Mouse (Mus musculus) CH12.LX (cell line): ENCODE results near the gene Tia1. TPM values are rescaled to one million over a fixed set of nuclear protein-coding genes. Genes with fewer than 3 reads are reported as not detected.

ENCODE experiments used
- DNase-seq: peaks from one replicate; pipeline ENCODE4 v3.0.0-alpha.2; 2013; ENCODE audit errors: extremely low read depth
- H3K27ac ChIP-seq: 2 replicates; pipeline ENCODE4 v1.5.1; 2012; ENCODE audit warnings: low read depth, mild to moderate bottlenecking, control low read depth, moderate library complexity; ENCODE audit not compliant: insufficient read depth
- H3K27me3 ChIP-seq: replicated peaks from 2 replicates; pipeline ENCODE3; 2012; ENCODE audit warnings: inconsistent platforms
- H3K36me3 ChIP-seq, 2 experiments: replicated peaks in 1 of 2; 2 replicates each; pipeline versions ENCODE3 to v1.6.1; 2012; ENCODE audit warnings: inconsistent platforms in 1 of 2, low read length in 1 of 2, mild to moderate bottlenecking in 1 of 2, mixed read lengths in 1 of 2, moderate library complexity in 1 of 2; ENCODE audit not compliant: control insufficient read depth in 1 of 2, insufficient read depth in 1 of 2
- H3K4me1 ChIP-seq, 2 experiments: 2 replicates each; pipeline ENCODE4 v1.6.1; 2012; ENCODE audit warnings: inconsistent platforms in 1 of 2, moderate library complexity in 1 of 2; ENCODE audit not compliant: insufficient read depth in 2 of 2, control insufficient read depth in 1 of 2
- H3K4me2 ChIP-seq: 2 replicates; pipeline ENCODE4 v1.6.1; 2012; ENCODE audit warnings: low read depth, mild to moderate bottlenecking, control low read depth; ENCODE audit not compliant: poor library complexity, insufficient read depth, severe bottlenecking
- H3K4me3 ChIP-seq, 3 experiments: fragments of 150-350 bp in 1 of 3; sonication (generic) in 1 of 3; replicated peaks in 1 of 3; 2 replicates each; pipeline versions ENCODE3 to v1.5.1; 2011 to 2012; ENCODE audit warnings: low read depth in 2 of 3, low read length in 2 of 3, mild to moderate bottlenecking in 2 of 3, moderate library complexity in 2 of 3, control low read depth in 1 of 3, improper control_type of control experiment in 1 of 3, inconsistent platforms in 1 of 3, mixed read lengths in 1 of 3; ENCODE audit not compliant: poor library complexity in 1 of 3
- H3K79me2 ChIP-seq: replicated peaks from 2 replicates; pipeline ENCODE4 v1.6.1; 2012; ENCODE audit warnings: mild to moderate bottlenecking, moderate library complexity; ENCODE audit not compliant: control insufficient read depth, poor library complexity, insufficient read depth, severe bottlenecking; ENCODE audit errors: extremely low read depth
- H3K9ac ChIP-seq: 2 replicates; pipeline ENCODE4 v1.6.1; 2012; ENCODE audit warnings: low read depth, mild to moderate bottlenecking, control low read depth, moderate library complexity; ENCODE audit not compliant: insufficient read depth
- H3K9me3 ChIP-seq: replicated peaks from 2 replicates; pipeline ENCODE3; 2012; ENCODE audit warnings: low read length, inconsistent platforms, mixed read lengths
- CHD1 ChIP-seq: IDR thresholded peaks from 2 replicates; pipeline ENCODE4 v1.6.1; 2012; ENCODE audit warnings: low read depth, low read length, improper control_type of control experiment, inconsistent platforms
- CHD2 ChIP-seq: IDR thresholded peaks from 2 replicates; pipeline ENCODE4 v1.6.1; 2011; ENCODE audit warnings: low read length, improper control_type of control experiment
- CTCF ChIP-seq, 2 experiments: IDR thresholded peaks in 1 of 2; conservative IDR thresholded peaks in 1 of 2; 2 replicates each; pipeline ENCODE4 v1.5.1; 2011 to 2012; ENCODE audit warnings: low read depth in 2 of 2, low read length in 2 of 2, improper control_type of control experiment in 1 of 2, inconsistent platforms in 1 of 2, mild to moderate bottlenecking in 1 of 2, moderate library complexity in 1 of 2
- E2F4 ChIP-seq: IDR thresholded peaks from 2 replicates; pipeline ENCODE4 v1.6.1; 2011; ENCODE audit warnings: low read depth, low read length, improper control_type of control experiment; ENCODE audit not compliant: insufficient replicate concordance
- GABPA ChIP-seq: IDR thresholded peaks from 2 replicates; pipeline ENCODE4 v1.6.1; 2012; ENCODE audit warnings: low read depth, low read length, improper control_type of control experiment, inconsistent platforms; ENCODE audit not compliant: insufficient replicate concordance
- KAT2A ChIP-seq: IDR thresholded peaks from 2 replicates; pipeline ENCODE4 v1.6.1; 2012; ENCODE audit warnings: low read length, improper control_type of control experiment, inconsistent platforms; ENCODE audit not compliant: insufficient replicate concordance
- MAFK ChIP-seq: IDR thresholded peaks from 2 replicates; pipeline ENCODE4 v1.6.1; 2011; ENCODE audit warnings: low read length, improper control_type of control experiment; ENCODE audit not compliant: insufficient replicate concordance
- MAX ChIP-seq: IDR thresholded peaks from 2 replicates; pipeline ENCODE4 v1.6.1; 2011; ENCODE audit warnings: low read length, improper control_type of control experiment
- MEF2A ChIP-seq: IDR thresholded peaks from 2 replicates; pipeline ENCODE4 v1.6.1; 2014; ENCODE audit warnings: low read depth, mild to moderate bottlenecking, inconsistent platforms, low read length, improper control_type of control experiment, borderline replicate concordance
- MYC ChIP-seq: IDR thresholded peaks from 2 replicates; pipeline ENCODE4 v1.6.1; 2011; ENCODE audit warnings: low read depth, mild to moderate bottlenecking, improper control_type of control experiment, low read length
- POLR2A ChIP-seq: IDR thresholded peaks from 2 replicates; pipeline ENCODE4 v1.6.1; 2011; ENCODE audit warnings: low read depth, mild to moderate bottlenecking, improper control_type of control experiment, low read length
- SMC3 ChIP-seq: IDR thresholded peaks from 2 replicates; pipeline ENCODE4 v1.6.1; 2011; ENCODE audit warnings: low read depth, low read length, improper control_type of control experiment
- UBTF ChIP-seq: IDR thresholded peaks from 2 replicates; pipeline ENCODE4 v1.6.1; 2012; ENCODE audit warnings: low read depth, mild to moderate bottlenecking, inconsistent platforms, low read length, improper control_type of control experiment, moderate library complexity
- USF2 ChIP-seq: conservative IDR thresholded peaks from 2 replicates; pipeline ENCODE4 v1.6.1; 2011; ENCODE audit warnings: low read depth, low read length, improper control_type of control experiment
- ZC3H11A ChIP-seq: IDR thresholded peaks from 2 replicates; pipeline ENCODE4 v1.6.1; 2012; ENCODE audit warnings: low read depth, mild to moderate bottlenecking, inconsistent platforms, low read length, improper control_type of control experiment
- ZMIZ1 ChIP-seq: IDR thresholded peaks from 2 replicates; pipeline ENCODE4 v1.6.1; 2012; ENCODE audit warnings: low read depth, mild to moderate bottlenecking, inconsistent platforms, low read length, improper control_type of control experiment
- dilution Hi-C: fragments of 300-500 bp; cut with MboI; formaldehyde crosslinking; loops from 2 replicates; pipeline ENCODE4 v1.14.3; 2020; ENCODE audit warnings: low sequenced_read_pairs; ENCODE audit not compliant: extremely low pct_unique_long_range_greater_than_20kb, extremely low pct_ligation_motif_present
- in situ Hi-C: fragments of 300-500 bp; cut with MboI; formaldehyde crosslinking; loops from 3 replicates; pipeline ENCODE4 v1.14.3; 2019; ENCODE audit warnings: low sequenced_read_pairs, low pct_ligation_motif_present, low pct_unique_long_range_greater_than_20kb, mixed read lengths
- polyA plus RNA-seq: library from polyadenylated mRNA; unstranded; fragments of >175 nt; gene quantifications from 2 replicates; pipeline ENCODE4 v1.2.1, GENCODE M21; 2012; ENCODE audit warnings: low read depth; ENCODE audit not compliant: insufficient read length
- total RNA-seq, 2 experiments: library from RNA; depleted of rRNA; stranded (reverse); fragments of 300-350 nt in 1 of 2; fragments of >200 nt in 1 of 2; gene quantifications; 2 replicates each; pipeline ENCODE4 v1.2.3; 2012 to 2014

The Tia1 gene
- total and polyA plus RNA-seq, 3 experiments, result 31.8 to 41.4 (median 34.0) TPM

- no peak overlapping the region for H3K4me2 ChIP-seq
- in situ Hi-C loops, result no loop called here
- no peak for DNase-seq
- TF ChIP-seq E2F4, result no peak
- no peak for TF ChIP-seq UBTF
- no peak for TF ChIP-seq GABPA
- TF ChIP-seq CHD2, result no peak
- no peak for TF ChIP-seq CHD1
- no peak for TF ChIP-seq POLR2A
- TF ChIP-seq, all 38 proteins: peak for 0
- no peak overlapping the region for H3K27ac ChIP-seq
- dilution Hi-C loops, result no loop called here
- H3K79me2 ChIP-seq, result no peaks in the 10 kb centered on the region; the same call in 1 of the 2 replicates
- H3K9me3 ChIP-seq, result no peaks in the 10 kb centered on the region
- no peak overlapping the region for H3K4me3 ChIP-seq
- H3K27me3 ChIP-seq, result no peaks in the 10 kb centered on the region
- H3K36me3 ChIP-seq, result peaks cover 43 to 77% of the 10 kb centered on the region in 2 experiments
- no peaks in the 10 kb centered on the region for H3K4me1 ChIP-seq
- no peak overlapping the region for H3K9ac ChIP-seq
Observed at GRCm38 (mm10) chr6:86419239-86419638, 15.2 kb downstream of the Tia1 start.

GRCm38 (mm10) chr6:86420491-86420890 lies 16.5 kb downstream of the Tia1 start:
- DNase-seq, result peak; percentile 51
- in situ Hi-C loops, result no loop called here
- dilution Hi-C loops, result no loop called here

GRCm38 (mm10) chr6:86426358-86426757 lies 22.3 kb downstream of the Tia1 start, which contains the start of gene Gm44790:
Gm44790 (plus strand) TSS chr6:86426658.
- dilution Hi-C loops, result no loop called here
- peaks cover 43 to 74% of the 10 kb centered on the region in 2 experiments for H3K36me3 ChIP-seq
- TF ChIP-seq USF2, result no peak
- TF ChIP-seq MAX, result no peak
- TF ChIP-seq SMC3, result no peak
- no peak for TF ChIP-seq KAT2A
- TF ChIP-seq ZC3H11A, result no peak
- TF ChIP-seq ZMIZ1, result no peak
- TF ChIP-seq MAFK, result no peak
- no peak for TF ChIP-seq MYC
- H3K9me3 ChIP-seq, result no peaks in the 10 kb centered on the region
- DNase-seq, result no peak
- H3K4me1 ChIP-seq, result no peaks in the 10 kb centered on the region
- H3K27me3 ChIP-seq, result no peaks in the 10 kb centered on the region
- no peaks in the 10 kb centered on the region for H3K79me2 ChIP-seq
- H3K4me3 ChIP-seq, result no peak within 1 kb of the TSS
- no peak within 1 kb of the TSS for H3K27ac ChIP-seq
- H3K4me2 ChIP-seq, result no peak within 1 kb of the TSS
- no peak within 1 kb of the TSS for H3K9ac ChIP-seq
- in situ Hi-C loops, result no loop called here

More at GRCm38 (mm10) chr6:86420491-86420890, 16.5 kb downstream of the Tia1 start:
- Histone ChIP-seq H3K4me1 (no peaks in the 10 kb centered on the region), H3K27ac (no peak overlapping the region), H3K27me3 (no peaks in the 10 kb centered on the region), H3K79me2 (no peaks in the 10 kb centered on the region), H3K4me2 (no peak overlapping the region), H3K9ac (no peak overlapping the region), H3K9me3 (no peaks in the 10 kb centered on the region), H3K36me3 (peaks cover 49 to 81% of the 10 kb centered on the region in 2 experiments), H3K4me3 (no peak overlapping the region)
- TF ChIP-seq MEF2A (no peak), CTCF (conservative IDR thresholded peaks at IDR 0.05 in 1 of 2, IDR thresholded peaks at IDR 0.05 in 1 of 2; ENCODE audit: low read depth in 2 of 2, low read length in 2 of 2) (peak; percentile 33 to 76; a peak in 3 of 4 replicates)
